Mouse (Mus musculus): ENCODE data around the gene Pusl1. TPM values are rescaled to one million over a fixed set of nuclear protein-coding genes. Genes with fewer than 3 reads are reported as not detected.

The Pusl1 gene
- polyA plus RNA-seq (2015; fragmentation: Nextera tagmentation; extraction: Ambion mirVana) = 25.4 and 25.7 TPM in 2 replicates

DNA sequence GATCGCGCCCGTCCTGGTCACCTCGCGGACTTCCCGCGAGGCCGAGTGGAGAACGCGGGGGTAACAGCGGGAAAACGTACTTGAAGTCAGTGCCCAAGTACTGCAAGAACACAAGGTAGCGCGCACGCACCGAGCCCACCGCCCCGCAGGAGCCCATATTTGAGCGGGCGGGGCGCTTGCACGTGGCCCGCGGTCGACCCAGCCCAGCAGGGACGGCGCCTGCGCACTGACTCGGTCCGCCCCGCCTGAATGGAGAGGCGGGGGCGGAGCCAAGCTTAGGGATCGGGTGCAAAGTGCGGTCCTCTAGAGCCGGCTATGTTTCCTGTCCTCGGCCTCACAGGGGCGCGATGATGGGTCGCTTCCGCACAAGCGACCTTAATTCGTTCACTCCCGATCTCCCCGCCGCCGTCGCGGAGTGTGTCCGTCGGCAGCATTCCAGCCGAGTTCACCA, at the start of gene Pusl1, which contains the start of gene Acap3:
Pusl1 (minus strand) TSS at position 231 of the 451 bp plus-strand sequence.
Acap3 (plus strand) TSS at position 272 of the 451 bp plus-strand sequence.
- DNase-seq (peak; percentile 94), ATAC-seq (ENCODE audit: low read depth) (peak; percentile 79)
- H3K4me1 ChIP-seq (replicated peaks) = peaks cover 58% of the 10 kb centered on the region
- peak within 1 kb of the TSS; percentile 100 for H3K4me2 ChIP-seq
- under 1% methylated on average over 52 of the region's 52 CpGs for WGBS (ENCODE audit: insufficient replicate concordance)
- H3K27me3 ChIP-seq = no peaks in the 10 kb centered on the region
- peak within 1 kb of the TSS; percentile 97 for H3K27ac ChIP-seq
- peak within 1 kb of the TSS; percentile 95 for H3K9ac ChIP-seq
- H3K4me3 ChIP-seq (replicated peaks) = peak within 1 kb of the TSS; percentile 95
- peaks cover 48% of the 10 kb centered on the region for H3K36me3 ChIP-seq
- no peaks in the 10 kb centered on the region for H3K9me3 ChIP-seq (replicated peaks)

DNA sequence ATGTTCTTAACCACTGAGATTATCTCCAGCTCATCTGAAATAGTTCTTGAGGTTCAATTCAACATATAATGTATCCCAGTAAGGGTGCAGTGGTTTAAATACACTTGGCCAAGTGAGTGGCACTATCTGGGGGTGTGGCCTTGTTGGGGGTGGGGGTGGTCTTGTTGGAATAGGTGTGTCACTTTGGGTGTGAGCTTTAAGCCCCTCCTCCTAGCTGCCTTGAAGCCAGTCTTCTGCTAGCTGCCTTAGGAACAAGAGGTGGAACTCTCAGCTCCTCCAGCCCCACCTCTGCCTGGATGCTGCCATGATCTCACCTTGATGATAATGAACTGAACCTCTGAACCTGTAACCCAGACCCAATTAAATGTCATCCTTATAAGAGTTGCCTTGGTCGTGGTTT, 40.5 kb upstream of the Pusl1 start:
- Histone ChIP-seq H3K4me3 (replicated peaks) (no peak overlapping the region), H3K27me3 (0 out of 2 replicates have a peak, but pooled peaks cover 3% of the 10 kb centered on the region), H3K4me1 (replicated peaks) (no peaks in the 10 kb centered on the region), H3K4me2 (no peak overlapping the region), H3K36me3 (no peaks in the 10 kb centered on the region), H3K9me3 (replicated peaks) (no peaks in the 10 kb centered on the region), H3K9ac (no peak overlapping the region), H3K27ac (no peak overlapping the region)
- WGBS (ENCODE audit: insufficient replicate concordance) = 44% methylated on average over 1 of the region's 1 CpGs
- DNase-seq (no peak), ATAC-seq (ENCODE audit: low read depth) (no peak)

DNA sequence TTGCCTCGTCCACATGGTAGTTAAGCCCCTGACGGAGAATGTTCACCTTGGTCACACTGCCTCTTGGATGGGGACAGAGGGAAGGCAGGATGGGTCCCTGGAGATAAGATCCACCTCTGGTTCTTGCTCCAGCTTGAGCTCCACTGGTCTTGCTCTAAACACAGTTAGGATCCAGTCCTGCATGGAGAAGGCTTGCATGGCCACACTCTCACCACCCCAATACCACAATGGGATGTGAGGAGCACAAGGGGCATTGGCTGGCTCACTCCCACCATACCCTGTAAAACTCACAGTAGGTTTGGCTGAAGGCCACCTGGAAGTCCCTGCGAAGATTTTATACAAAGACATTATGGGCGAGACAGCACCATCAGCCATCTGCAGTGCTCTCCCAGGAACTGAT, 17.2 kb upstream of the Pusl1 start:
- whole genome bisulfite sequencing (ENCODE audit: insufficient replicate concordance) = 78% methylated on average over 4 of the region's 4 CpGs
- no peak for DNase-seq
- Histone ChIP-seq H3K36me3 (peaks cover 30% of the 10 kb centered on the region), H3K27me3 (no peaks in the 10 kb centered on the region), H3K27ac (no peak overlapping the region), H3K9ac (no peak overlapping the region), H3K4me3 (replicated peaks) (no peak overlapping the region), H3K4me1 (replicated peaks) (no peaks in the 10 kb centered on the region), H3K4me2 (no peak overlapping the region), H3K9me3 (replicated peaks) (0 out of 2 replicates have a peak, but pooled peaks cover 3% of the 10 kb centered on the region)
- ATAC-seq (ENCODE audit: low read depth) = no peak

DNA sequence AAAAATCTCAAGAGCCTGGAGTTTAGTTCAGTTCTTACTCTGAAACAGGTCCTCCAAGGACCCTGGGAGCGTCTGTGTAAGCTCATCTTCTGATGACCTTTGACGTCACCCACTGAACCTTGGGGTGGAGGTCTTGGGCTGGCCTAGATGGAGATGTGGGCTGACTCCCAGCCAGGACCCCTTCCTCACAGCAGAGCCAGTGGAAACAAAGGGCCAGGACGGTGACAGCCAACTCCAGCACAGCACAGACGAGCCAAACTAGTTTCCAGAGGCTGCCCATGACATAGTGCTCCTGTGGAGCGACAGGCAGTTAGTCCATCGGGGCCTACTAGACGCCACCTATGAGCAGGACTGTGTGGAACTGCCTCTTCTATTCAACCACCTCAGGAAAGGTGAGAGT, 16.7 kb upstream of the Pusl1 start:
- H3K4me2 ChIP-seq = no peak overlapping the region
- H3K4me1 ChIP-seq (replicated peaks) = no peaks in the 10 kb centered on the region
- H3K27me3 ChIP-seq = no peaks in the 10 kb centered on the region
- H3K4me3 ChIP-seq (replicated peaks) = no peak overlapping the region
- peak; percentile 12; the same call in 1 of the 2 replicates for ATAC-seq (ENCODE audit: low read depth)
- no peak overlapping the region for H3K9ac ChIP-seq
- peaks cover 35% of the 10 kb centered on the region for H3K36me3 ChIP-seq
- no peak overlapping the region for H3K27ac ChIP-seq
- no peak for DNase-seq
- H3K9me3 ChIP-seq (replicated peaks) = 0 out of 2 replicates have a peak, but pooled peaks cover 3% of the 10 kb centered on the region
- WGBS (ENCODE audit: insufficient replicate concordance) = 69% methylated on average over 7 of the region's 7 CpGs

DNA sequence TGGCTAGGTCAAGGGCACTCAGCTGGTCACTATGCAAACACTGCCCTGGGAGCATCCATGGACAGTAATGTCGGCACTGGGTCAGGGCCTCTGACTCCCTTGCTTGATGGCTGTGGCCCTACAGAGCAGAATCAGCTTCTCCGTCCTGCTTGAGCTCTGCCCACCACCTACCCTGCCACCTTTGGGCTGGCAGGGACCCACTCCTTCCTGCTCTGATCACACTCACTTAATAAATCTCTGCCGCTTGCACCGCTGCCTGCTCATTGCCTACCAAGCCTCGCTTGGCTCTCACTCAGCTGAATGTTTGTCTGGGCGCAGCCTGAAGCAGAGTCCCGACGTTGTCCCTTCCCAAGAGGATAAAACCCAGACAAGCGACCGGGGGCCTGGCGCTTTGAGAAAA, 15.4 kb upstream of the Pusl1 start:
- ATAC-seq (ENCODE audit: low read depth) = no peak
- Histone ChIP-seq H3K27ac (no peak overlapping the region), H3K4me1 (replicated peaks) (no peaks in the 10 kb centered on the region), H3K9me3 (replicated peaks) (0 out of 2 replicates have a peak, but pooled peaks cover 3% of the 10 kb centered on the region), H3K4me2 (no peak overlapping the region), H3K4me3 (replicated peaks) (no peak overlapping the region), H3K9ac (no peak overlapping the region), H3K36me3 (peaks cover 48% of the 10 kb centered on the region), H3K27me3 (no peaks in the 10 kb centered on the region)
- no peak for DNase-seq
- 83% methylated on average over 11 of the region's 11 CpGs for WGBS (ENCODE audit: insufficient replicate concordance)

DNA sequence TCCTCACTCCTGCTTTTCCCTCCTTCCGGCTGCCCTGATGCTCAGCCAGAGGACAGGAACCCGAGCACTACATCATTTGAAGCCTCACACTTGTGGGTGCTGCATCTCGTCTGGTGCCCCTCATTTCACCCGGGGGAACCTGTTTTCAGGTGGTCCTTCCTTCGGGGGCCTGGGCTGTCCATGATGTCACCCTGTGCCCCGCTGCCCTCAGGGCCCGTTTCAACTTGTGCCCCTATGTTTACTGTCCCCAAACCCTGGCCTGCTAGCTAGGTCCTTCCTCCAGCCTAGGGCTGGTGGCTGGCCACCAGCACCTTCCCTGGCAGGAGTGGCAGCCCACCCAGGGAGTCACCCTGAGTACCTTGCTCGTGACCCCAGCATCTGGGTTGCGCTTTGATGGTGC, 14.5 kb upstream of the Pusl1 start:
- Histone ChIP-seq H3K27ac (no peak overlapping the region), H3K4me2 (no peak overlapping the region), H3K4me3 (replicated peaks) (no peak overlapping the region), H3K9me3 (replicated peaks) (0 out of 2 replicates have a peak, but pooled peaks cover 3% of the 10 kb centered on the region), H3K27me3 (no peaks in the 10 kb centered on the region), H3K4me1 (replicated peaks) (no peaks in the 10 kb centered on the region), H3K36me3 (peaks cover 56% of the 10 kb centered on the region), H3K9ac (no peak overlapping the region)
- no peak for ATAC-seq (ENCODE audit: low read depth)
- DNase-seq = no peak
- 83% methylated on average over 9 of the region's 9 CpGs for WGBS (ENCODE audit: insufficient replicate concordance)

DNA sequence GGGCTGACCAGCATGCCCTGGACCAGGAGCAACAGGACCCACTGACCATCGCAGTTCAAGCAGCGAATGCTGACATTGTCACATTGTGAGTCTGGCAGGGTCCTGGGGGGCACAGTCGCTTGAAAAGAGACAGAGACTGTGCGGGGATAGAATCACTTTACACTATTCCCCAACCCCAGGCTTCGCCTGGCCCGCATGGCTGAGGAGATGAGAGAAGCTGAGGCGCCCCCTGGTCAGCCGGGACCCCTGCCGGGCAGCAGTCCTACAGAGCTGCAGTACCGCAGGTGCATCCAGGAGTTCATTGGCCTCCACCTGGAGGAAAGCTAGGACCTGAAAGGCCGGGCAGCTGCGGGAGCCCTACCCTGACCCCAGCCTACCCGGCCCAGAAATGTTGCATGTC, 14.1 kb upstream of the Pusl1 start:
- H3K36me3 ChIP-seq = peaks cover 61% of the 10 kb centered on the region

DNA sequence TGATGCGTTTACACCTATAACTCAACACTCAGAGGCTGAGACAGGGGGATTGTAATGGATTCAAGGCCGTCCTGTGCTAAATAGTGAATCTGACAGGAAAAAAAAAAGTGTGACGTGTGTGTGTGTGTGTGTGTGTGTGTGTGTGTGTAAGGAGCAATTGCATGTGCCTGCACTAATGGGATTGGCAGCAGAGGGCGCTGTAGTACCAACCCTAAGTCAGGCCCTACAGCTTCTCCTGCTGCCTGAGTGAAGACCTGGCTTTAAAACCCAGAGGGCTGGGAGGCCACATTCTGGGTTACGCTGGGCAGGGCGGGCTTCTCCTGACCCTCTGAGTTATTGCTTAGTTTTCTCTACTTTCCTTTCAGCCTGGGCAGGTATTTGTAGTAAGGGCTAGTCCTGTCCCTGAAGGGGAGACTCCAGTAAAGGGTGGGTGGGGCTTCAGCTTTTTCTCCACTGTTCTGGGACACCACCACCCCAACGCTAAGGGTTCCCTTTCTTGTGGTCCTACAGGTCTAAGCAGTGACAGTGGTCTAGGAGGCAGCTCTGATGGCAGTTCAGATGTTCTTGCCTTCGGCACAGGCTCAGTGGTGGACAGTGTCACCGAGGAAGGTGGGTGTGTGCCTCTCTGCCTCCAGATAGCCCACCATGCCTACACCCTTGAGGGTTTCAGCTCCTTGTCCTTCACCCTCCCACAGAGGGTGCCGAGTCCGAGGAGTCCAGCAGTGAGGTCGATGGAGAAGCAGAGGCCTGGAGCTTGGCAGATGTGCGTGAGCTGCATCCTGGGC, 12.9 kb upstream of the Pusl1 start:
- H3K9ac ChIP-seq = no peak overlapping the region
- no peak overlapping the region for H3K4me3 ChIP-seq (replicated peaks)
- no peak overlapping the region for H3K4me2 ChIP-seq
- DNase-seq (no peak), ATAC-seq (ENCODE audit: low read depth) (no peak)
- H3K36me3 ChIP-seq = peaks cover 73% of the 10 kb centered on the region
- no peak overlapping the region for H3K27ac ChIP-seq
- 83% methylated on average over 13 of the region's 13 CpGs for WGBS (ENCODE audit: insufficient replicate concordance)
- H3K9me3 ChIP-seq (replicated peaks) = 0 out of 2 replicates have a peak, but pooled peaks cover 3% of the 10 kb centered on the region
- no peaks in the 10 kb centered on the region for H3K4me1 ChIP-seq (replicated peaks)
- no peaks in the 10 kb centered on the region for H3K27me3 ChIP-seq

More for the DNA sequence above, 14.1 kb upstream of the Pusl1 start:
- ATAC-seq (ENCODE audit: low read depth) (no peak), DNase-seq (no peak)
- Histone ChIP-seq H3K4me3 (replicated peaks) (no peak overlapping the region), H3K4me1 (replicated peaks) (no peaks in the 10 kb centered on the region), H3K9ac (no peak overlapping the region), H3K27ac (no peak overlapping the region), H3K4me2 (no peak overlapping the region), H3K27me3 (no peaks in the 10 kb centered on the region), H3K9me3 (replicated peaks) (0 out of 2 replicates have a peak, but pooled peaks cover 3% of the 10 kb centered on the region)
- WGBS (ENCODE audit: insufficient replicate concordance) = 85% methylated on average over 13 of the region's 13 CpGs

DNA sequence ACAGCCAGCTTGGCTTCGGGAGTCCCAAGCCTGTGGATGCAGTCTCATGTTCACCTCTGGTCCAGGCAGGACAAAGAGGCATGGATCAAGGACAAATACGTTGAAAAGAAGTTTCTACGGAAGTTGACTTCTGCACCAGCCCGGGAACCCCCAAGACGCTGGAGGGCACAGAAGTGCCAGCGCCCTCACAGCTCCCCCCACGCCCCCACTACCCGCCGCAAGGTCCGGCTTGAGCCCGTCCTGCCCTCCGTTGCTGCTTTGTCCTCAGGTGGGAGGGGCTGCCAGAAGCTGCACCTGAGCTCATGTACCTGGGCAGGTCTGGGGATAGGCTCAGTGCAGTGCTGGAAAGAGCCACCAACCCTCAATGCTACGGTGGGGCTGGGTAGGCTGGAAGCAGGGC, 11.7 kb upstream of the Pusl1 start:
- no peaks in the 10 kb centered on the region for H3K4me1 ChIP-seq (replicated peaks)
- no peak for ATAC-seq (ENCODE audit: low read depth)
- no peak for DNase-seq

DNA sequence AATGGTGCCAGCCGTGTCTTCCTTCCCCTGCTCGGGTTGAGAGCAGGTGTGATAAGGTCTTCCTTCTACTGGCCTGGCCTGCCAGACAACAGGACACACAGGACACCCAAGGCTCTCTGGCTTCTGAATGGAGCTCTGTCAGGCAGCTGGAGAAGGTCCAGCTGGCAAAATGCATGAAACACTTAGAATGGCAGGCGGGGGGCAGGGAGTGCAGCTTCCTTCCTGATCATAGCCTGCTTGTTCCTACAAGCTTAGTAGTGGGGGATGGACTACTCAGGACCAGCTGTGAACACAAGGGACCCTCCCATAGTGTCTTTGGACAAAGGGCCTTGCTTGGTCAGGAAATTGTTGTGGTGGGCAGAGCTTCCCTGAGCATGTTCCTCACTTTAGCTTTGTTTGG, 9.6 kb upstream of the Pusl1 start:
- Histone ChIP-seq H3K9ac (no peak overlapping the region), H3K4me3 (replicated peaks) (no peak overlapping the region), H3K4me1 (replicated peaks) (no peaks in the 10 kb centered on the region), H3K36me3 (peaks cover 95% of the 10 kb centered on the region), H3K27ac (no peak overlapping the region), H3K27me3 (no peaks in the 10 kb centered on the region), H3K9me3 (replicated peaks) (0 out of 2 replicates have a peak, but pooled peaks cover 3% of the 10 kb centered on the region), H3K4me2 (no peak overlapping the region)
- DNase-seq = no peak
- no peak for ATAC-seq (ENCODE audit: low read depth)
- WGBS (ENCODE audit: insufficient replicate concordance) = 55% methylated on average over 3 of the region's 3 CpGs

More for the DNA sequence above, 11.7 kb upstream of the Pusl1 start:
- H3K27ac ChIP-seq = no peak overlapping the region
- 95% methylated on average over 13 of the region's 13 CpGs for WGBS (ENCODE audit: insufficient replicate concordance)
- H3K9me3 ChIP-seq (replicated peaks) = 0 out of 2 replicates have a peak, but pooled peaks cover 3% of the 10 kb centered on the region
- H3K4me2 ChIP-seq = no peak overlapping the region
- H3K4me3 ChIP-seq (replicated peaks) = no peak overlapping the region
- no peak overlapping the region for H3K9ac ChIP-seq
- H3K36me3 ChIP-seq = peaks cover 85% of the 10 kb centered on the region
- no peaks in the 10 kb centered on the region for H3K27me3 ChIP-seq

DNA sequence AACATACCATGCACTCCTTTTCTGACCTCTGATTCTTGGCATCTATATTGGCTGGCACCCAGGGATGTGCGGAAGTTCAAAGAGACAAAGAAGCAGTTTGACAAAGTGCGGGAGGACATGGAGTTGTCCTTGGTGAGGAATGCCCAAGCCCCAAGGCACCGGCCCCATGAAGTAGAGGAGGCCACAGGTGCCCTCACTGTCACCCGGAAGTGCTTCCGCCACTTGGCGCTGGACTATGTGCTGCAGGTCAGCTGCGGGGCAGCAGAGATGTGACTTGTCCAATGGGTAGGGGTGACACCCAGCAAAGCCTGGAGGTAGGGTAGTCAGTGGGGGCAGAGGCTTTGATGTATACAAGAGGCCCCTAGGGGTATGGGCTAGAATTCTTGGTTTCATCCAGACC, 7.8 kb upstream of the Pusl1 start:
- ATAC-seq (ENCODE audit: low read depth) (no peak), DNase-seq (no peak)
- WGBS (ENCODE audit: insufficient replicate concordance) = 89% methylated on average over 7 of the region's 7 CpGs
- Histone ChIP-seq H3K4me1 (replicated peaks) (peaks cover 17% of the 10 kb centered on the region), H3K27me3 (no peaks in the 10 kb centered on the region), H3K36me3 (peaks cover 83% of the 10 kb centered on the region), H3K4me2 (no peak overlapping the region), H3K9me3 (replicated peaks) (0 out of 2 replicates have a peak, but pooled peaks cover 2% of the 10 kb centered on the region), H3K9ac (no peak overlapping the region), H3K4me3 (replicated peaks) (no peak overlapping the region), H3K27ac (no peak overlapping the region)

All from liver, embryonic 13.5 days (tissue).